Mouse (Mus musculus) right cerebral cortex, postnatal 14 days (tissue): ENCODE measurements around the gene Kmt2a.

ENCODE experiments used
- DNase-seq: peaks from one replicate; pipeline ENCODE4 v3.0.0; 2022

Kmt2a gene

DNA sequence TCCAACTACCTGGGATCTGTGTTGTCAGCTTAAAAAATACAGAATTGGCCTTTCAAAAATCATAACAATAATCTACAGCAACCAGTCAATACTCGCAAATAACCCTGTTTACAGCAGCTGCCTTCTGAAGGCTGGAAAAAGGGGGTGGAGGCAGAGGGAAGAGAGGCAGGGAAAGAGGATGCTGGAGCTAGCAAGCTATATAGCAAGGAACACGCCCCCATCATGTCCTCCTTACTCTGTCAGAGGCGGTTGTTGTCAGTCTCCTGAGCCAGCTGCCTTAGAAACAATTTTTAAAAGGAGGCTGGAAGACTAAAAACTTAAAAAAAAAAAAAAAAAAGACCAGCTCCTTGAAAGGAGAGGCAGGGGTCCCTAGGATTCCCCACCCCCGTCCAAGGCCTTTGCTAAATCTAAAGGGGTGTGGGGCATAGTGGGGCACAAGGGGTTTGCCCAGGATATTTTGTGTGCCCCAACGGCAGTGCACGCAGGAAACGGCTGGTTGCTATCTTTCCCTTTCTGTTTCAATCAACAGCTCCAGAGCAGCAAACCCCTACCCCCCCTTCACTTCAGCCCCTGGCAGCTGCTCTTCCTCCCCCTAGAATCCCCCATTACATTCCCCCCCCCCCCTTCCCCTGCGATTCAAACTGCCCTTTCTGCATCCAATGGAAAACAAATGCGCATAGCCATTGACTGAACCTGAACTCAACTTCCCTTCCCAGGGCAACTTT, 2.2 kb downstream of the Kmt2a start:
- DNase-seq, result no peak

DNA sequence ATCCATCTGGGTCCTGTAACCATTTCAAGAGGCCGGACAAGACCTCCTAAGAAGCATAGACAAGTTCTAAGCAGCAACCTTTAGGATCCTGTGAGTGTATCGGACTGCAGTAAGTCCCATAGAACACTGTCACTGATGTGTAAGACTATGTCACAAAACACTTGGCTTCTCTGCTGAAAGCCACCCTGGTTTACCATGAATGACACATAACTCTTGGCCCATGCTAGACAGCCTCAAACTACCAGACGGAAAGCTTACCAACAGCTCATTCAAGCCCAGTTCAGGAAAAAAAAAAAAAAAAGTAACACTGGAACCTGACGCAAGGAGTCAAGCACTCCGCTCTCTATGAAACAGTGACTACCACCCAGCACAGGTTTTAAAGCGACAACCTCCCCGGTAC, 3.4 kb downstream of the Kmt2a start:
- no peak for DNase-seq

DNA sequence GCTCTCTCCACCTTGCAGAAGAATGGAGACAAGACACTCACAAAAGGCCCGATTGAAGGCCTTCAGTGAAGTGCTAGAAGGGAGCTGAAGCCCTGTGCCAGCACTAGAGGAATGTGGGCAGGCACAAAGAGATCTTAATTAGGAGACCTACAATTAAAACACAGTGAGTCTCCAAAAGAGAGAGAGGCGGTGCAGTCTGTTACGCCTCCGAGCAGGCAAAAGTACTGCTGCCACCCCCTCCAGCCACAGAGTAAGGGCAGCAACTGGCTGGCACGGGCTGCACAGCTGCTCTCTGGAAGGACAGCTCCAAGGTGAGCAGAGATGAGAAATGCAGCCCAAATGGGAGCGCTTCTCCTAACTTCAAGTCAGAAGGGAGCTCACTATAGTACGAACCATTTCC, 5.6 kb downstream of the Kmt2a start:
- DNase-seq, result no peak

DNA sequence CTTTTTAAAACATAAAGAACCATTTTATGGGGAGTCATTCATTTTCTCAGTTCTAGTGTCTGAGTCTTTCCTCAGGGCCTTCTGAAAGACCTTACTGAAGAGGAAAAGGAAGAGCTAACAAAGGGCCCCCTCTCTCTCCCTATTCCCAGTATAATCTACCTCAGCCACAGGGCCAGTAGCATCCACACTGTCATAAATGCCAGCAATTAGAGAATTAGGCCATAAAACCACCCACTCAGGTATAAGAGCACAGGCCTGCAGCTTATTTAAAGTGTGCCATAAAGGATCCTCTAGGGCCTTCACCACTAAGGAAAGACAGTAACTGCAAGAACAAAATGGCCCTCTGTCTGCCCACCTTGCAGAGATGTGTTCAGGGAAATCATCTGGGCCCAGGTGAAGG, 6.9 kb downstream of the Kmt2a start:
- DNase-seq, result no peak

DNA sequence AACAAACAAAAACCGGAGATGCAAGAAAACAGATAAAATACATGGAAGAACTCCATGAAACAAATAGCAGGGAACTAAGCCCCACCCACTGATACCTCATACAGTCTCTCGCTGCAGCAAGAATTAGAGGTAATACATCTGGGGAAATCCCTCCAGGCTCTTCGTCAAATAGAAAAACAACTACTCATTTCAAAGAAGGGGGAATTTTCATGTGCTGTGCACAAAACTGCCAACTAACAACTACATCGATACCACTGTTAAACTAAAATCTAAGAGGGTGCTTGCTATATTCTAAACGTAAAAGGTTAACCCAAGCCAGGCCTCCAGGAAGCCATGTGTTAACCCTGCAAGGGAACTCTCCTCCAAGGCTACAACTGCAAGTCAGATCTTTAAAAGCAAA, 7.4 kb downstream of the Kmt2a start:
- no peak for DNase-seq

DNA sequence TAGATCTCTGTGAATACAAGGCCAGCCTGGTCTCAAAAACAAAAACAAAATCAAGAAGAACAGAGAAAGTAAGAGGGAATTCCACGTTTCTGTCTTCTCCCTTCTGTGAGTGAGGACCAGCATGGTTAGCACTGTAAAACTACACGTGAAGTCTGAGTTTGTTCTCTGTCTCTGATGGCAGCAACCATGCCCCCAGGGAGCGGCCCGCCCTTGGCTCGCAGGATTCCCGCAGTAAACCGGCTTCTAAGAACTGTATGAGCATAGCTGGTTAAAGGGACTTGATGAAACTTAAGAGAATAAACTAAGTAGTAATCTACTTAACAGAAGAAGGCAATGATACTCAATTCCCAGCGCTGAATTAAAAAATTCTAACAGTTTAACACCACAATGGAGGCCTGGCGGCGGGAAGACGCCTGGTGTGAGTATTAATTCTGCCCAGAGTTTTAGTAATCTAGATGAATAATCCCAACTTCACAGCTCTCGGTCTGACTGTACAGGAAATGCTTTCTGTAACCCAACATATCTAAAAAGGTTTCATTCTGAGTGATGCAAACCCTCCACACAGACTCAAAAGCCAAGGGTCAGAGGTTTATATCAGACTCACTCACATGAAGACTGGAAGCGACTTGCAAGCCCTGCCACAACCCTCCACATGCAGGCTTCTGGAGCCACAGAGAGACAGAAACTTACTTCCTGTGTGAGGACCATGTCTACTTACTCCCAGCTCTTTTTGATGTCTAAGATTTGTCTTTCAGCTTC, 12.6 kb downstream of the Kmt2a start:
- no peak for DNase-seq

DNA sequence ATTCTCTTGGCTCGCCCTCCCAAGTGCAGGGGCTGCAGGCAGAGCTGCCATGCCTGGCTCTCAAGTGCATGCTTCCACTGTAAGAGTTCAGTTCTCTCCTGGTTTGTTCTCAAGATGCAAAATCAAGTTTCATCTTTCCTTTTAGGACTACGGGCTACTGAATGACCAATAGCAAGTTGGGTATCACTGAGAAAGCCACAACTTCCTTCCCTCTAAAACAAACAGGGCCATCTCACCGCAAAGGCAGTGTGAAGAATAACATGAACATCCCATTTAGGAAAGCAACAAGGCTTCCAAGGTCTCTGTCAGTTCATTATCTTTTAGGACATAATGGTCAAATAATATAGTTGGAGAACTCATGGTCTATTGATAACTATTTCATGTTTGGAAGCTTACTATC, 13.4 kb downstream of the Kmt2a start:
- DNase-seq, result no peak

DNA sequence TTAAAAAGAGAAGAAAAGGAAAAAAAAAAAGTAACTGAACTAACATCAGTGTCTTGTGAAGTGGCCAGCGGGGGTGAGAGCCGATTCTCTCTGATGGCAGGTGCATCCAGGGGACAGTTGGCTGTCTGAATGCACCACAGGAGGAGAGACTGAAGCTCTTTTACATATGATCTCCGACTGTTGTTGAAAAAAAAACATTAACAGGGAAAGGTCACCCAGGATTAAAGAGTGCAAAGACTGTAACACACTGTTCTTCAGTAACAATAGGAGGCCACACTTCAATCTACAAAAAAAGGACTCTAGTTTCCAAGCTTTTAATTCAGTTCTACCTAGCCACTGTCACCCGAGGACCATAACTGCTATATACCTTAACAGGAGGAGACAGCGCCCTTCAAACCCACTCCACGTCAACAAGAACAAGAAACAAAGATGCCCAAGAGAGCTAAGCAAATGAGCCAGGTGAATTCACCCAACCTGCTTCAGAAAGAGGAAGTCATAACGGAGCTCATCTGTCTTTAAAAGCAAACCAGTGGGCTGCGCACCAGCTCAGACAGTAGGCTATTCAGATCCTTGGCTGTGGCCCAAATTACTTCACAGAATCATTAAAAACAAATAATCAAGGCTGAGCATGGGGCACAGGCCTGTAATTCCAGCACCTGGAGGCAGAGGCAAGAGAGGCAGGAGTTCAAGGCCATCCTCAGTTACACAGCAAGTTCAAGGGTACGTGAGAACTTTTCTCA, 14.4 kb downstream of the Kmt2a start:
- no peak for DNase-seq

DNA sequence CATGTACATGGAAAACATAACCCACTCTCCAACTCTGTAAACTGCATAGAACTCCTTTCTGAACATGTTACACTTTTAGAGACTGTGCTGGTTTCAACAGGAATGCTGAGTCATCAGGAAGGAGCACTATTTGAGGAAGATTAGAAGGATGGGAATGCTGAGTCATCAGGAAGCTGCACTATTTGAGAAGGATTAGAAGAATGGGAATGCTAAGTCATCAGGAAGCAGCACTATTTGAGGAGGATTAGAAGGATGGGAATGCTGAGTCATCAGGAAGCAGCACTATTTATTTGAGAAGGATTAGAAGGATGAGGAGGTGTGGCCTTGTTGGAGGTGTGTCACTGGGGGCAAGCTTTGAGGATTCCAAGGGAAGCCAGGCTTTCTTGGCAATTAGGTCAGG, 20.0 kb downstream of the Kmt2a start:
- DNase-seq, result no peak

DNA sequence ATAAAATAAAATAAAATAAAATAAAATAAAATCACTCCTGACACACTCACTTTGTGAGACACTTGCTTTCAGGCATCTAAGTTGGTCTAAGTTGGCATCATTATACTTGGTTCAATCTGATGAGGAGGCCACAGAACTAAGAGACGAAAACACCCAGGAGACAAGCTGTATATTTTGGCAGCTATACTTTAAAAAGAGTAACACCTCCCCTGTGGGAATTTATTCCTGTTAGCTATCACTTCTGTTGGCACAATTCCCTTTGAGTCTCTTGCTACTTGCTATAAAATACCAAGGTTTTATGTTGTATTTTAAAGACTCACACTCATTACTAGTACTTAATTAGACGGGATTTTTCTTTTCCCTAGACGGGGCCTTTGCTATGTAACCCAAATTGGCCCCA, 22.4 kb downstream of the Kmt2a start:
- DNase-seq, result no peak

DNA sequence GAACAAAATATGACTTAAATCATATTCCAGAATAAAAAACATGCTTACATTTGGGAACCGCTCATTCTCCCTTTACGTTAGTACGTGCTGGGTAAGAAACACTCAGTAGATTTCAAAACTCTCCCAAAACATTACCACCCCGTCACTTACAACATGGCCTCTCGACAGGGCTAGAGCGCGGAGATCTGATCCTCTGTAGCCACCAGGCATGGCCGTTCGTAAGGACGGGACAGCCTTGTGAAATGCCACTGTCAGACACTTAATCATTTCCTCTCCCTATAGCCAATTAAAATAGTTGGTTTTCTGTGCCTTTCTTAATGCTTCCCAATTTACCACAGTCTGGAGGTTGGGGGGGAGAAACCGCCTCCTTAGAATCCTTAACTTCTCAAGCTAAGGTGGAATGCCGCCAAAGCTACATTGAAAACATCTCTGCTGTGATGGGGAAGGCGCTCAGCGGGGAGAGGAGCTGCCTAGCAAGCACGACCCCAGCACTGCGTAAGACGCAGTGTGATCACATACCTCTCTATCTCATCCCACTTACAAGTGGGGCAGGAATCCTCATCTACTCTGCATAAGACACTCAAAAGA, 23.6 kb downstream of the Kmt2a start:
- DNase-seq, result peak; percentile 34

DNA sequence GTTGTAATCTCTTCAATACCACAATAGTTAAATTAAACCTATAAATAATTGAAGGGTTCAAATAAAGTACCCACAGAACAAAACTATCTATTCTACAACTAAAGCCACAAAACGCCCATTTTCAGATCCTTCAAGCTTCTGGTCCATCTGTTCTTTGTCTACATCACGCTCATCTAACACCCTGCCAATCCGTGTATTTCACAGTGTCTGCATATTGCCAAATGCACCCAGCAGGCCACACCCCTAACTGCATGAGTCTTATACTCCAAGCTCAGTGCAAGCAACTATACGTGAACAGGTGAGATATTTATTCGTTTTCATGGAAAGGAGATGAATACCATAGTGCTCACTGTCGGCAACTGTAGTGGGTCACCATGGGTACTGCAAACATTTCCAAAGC, 25.9 kb downstream of the Kmt2a start:
- DNase-seq, result no peak

DNA sequence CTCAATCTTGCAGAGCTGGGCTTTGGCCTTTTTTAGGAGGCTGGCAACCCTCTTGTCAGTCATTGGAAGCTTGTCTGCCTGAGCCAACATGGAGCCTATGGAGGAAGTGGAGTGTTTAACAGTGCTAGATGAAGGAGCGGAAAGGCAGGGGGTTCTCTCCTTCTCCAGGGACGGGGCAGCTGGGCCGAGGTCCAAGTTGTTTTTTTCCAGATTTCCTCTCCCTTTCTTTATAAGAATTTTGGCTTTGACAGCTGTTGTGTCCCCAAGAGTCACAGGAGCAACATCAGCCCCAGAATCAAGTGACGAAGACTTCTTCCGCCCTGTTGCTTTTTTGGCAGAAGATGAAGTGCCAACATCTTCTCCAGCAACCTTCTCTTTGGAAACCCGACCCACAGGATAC, 33.6 kb downstream of the Kmt2a start:
- DNase-seq, result no peak

DNA sequence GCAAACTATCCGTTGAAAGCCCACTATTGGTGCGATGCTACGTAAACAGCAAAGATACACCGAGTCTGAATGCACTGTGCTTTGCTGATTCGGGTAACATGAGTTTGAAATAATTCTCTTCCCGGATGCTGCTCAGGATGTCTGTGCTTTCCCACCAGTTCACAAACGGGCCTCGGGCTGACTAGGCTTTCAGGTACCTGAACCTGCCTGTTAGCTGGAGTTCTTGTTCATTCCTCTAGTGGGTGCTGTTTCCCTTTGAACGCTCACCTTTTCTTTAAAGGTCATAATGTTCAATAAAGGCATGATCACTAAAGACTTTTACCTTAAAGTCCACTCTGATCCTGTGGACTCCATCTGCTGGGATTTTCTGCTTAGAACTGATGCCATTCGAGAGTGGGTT, 39.9 kb downstream of the Kmt2a start:
- no peak for DNase-seq

DNA sequence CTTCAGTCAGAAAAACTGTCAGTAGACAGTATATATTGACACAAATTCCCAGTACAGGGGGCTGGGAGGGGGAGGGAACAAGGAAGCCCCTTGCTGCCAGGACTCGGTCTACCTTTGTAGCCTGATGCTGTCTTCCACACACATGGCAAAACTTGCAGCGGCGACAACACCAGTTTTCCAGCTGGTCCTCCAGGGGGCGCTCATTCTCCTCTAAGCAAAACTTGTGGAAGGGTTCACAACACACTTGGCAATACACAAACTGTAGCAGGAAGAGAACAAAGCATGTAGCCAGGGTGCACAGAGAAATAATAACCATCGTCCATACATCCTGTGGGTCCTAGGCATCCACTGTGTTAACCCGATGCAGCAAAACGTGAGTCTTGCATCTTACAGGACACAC, 44.7 kb downstream of the Kmt2a start:
- DNase-seq, result peak; percentile 78

DNA sequence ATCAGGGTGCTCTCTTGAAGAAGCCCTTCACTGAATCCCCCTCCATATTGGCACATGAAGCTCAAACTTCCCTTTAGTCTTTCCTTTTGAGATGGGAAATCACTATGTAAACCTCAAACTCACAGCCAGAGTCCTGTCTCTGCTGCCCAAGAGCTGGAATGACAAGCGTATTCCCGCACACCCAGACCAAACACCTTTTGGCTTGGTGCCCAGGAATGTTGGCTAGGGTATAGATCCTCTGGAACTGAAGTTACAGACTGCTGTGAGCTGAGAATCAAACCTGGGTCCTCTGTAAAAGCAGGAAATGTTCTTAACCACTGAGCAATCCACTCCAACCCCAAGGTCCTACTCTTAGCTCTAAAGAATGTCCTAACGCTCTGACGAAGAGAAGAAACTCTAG, 48.7 kb downstream of the Kmt2a start:
- DNase-seq, result no peak

DNA sequence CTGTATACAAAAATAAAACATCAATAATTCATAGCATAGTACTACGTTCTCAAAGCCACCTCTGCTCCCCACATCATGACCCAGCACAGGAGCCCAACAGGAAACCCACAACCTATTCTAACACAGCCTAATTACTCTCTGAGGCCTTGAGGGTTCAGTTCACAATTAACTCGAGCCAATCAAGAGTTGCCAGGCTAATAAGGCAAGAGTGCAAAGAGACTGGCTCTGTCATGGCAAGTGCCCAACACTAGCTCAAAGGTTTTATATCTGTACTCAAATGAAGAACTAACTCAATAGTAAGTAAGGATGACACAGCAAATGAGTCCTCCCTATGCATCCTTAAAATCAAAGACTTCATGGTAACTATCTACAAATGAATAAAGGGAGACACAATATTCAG, 50.6 kb downstream of the Kmt2a start:
- DNase-seq, result no peak

DNA sequence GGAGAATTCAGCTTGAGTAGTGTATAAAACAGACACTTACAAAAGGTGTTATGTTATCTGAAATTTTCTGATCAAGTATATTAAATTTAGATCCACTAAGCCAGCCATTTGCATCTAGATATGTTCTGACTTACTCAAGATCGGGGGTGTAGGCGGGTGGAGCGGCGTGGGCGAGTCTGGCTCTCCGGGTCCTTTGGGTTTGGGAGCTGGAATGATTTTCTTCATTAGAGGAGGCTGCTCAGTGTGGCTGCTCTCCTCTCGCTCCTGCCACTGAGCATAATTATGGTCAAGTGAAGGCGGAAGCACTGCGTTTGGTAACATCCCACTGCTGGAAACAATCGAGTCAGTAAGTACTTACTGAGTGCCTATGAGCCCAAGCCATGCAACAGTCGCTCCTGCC, 52.2 kb downstream of the Kmt2a start:
- no peak for DNase-seq

DNA sequence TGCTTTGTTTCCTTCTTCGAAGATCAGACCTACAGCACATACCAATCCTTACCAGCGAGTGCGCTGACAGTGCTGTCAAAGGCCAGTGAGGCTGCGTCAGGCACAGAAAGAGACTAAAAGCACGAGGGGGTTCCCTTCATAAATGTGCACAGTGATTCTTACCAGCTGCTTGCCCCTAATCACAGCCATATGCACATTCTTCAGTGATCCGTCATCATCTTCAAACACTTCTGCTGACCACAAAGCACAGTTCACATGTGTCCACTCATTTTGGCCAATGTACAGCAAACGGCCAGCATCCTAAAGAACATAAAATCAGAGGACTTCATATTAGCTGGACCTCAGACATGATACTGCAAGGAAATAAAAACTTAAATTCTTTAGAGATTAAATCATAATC, 54.4 kb downstream of the Kmt2a start:
- DNase-seq, result no peak

DNA sequence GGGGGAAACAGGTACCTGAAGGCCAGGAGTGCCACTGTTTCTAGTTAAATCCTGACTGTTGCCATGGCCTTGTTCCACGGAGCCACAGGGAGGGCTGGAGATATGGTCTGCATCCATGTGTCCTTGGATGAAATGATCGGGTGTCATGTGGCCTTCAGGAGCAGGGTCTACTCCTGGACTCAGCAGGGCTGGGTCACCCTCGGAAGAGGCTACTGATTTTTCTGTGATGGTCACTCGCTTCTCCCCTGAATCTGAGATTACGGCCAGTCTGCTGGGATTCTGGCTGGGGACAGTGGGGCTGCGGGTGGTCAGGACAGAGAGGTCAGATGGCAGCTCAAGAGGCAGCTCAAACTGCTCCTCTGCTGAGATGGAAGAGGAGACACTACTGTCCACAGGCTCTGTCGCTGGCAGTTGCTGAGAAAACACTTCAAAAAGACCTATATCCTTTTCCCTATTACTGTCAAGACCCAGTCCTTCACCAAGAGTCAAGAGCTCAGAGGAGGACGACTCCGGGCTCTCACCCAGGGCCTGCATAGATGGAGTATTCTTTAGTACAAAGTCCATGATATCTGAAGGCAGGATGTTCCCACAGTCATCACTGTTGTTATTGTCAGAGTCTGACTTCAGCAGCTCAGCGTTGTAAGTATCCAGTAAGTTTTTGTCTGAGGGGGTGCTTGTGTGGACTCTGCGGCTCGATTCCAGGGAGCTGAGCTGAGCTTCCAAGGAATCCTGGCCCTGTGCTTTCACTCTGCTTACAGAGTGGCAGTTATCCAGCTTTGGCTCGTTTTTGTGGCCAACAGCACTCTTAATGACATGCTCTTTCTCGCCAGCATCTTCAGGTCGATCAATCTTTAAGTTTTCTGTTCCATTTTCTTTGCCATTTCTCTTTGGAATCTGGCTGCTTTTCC, 60.9 kb downstream of the Kmt2a start:
- DNase-seq, result no peak

DNA sequence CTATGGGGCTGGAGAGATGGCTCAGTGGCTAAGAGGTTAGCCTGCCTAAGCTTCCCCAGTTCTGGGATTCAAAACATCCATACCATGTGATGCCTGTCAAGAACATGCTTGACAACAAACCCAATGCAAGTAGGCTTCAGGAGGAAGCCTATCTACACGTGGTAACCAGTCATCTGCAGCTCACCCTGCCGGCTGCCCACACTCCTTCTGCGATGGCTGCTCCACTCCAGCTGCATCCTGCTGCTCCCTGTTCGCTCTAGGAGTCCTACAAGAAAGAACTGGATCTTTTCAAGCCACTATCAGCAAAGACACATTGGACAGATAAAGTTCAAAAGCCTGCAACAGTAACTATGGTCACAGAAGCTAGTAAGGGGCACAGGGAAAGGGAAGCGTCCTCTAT, 63.6 kb downstream of the Kmt2a start:
- DNase-seq, result no peak

DNA sequence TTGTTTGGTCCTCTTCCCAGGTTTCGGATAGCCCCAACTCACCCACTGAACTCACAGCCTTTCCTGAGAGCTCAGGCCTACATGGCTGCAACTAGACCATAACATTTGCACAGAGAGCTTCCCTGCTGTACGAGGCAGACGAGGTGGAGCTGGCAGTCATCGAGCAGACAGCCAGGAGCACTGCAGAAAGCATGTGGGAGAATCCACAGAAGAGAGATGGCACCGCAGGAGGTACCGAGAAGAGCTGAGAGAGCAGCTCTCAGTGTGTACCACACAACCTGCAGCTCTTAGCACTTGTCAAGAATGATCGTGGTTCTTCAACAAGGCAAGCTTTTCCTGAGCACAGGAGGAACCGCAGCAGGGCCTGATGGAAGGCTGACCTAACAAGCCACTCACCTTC, 66.9 kb downstream of the Kmt2a start:
- no peak for DNase-seq

DNA sequence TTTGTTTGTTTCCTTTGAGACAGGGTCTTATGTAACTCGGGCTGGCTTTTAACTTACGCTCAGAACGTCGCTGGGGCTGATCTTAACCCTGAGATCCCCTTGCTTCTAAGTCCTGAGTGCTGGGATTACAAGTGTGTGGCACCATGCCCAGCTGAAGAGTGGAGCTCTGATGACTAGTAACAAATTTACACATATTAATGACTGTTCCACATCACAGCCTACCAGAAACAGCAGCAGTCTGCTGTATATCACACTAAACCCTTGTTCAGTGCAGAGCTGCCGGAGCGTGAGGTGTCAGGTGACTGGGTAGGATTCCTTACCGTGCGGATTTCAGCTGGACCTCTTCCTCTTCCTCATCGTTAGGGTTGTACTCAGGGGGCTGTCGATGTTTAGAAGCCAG, 70.8 kb downstream of the Kmt2a start:
- no peak for DNase-seq
